Mouse (Mus musculus): ENCODE results near the gene 2210010C04Rik.
"Not testable (repeated sequence)": the region's sequence is repeated elsewhere in the genome, so short reads cannot be mapped to it uniquely, and the experiment has no call there.

The 2210010C04Rik gene

DNA sequence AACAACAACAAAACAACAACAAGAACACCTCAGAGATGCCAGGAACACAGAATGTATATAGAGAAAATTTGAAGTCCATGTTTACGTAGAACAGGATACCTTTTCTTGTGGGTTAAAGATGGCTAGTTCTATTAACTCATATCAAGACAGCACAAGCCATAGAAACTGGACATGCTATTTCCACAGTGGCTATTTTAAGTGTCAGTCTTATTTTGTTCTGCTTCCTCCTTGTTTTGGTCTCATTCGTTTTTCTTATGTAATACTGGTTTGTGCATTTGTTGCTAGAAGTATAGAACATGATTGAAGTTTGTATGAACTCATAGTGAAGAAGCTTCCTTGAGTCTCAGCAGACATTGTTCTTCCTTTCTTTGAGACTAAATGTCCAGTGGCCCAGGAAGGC lies 16.2 kb downstream of the 2210010C04Rik start:
- no peak for DNase-seq (ENCODE audit: low spot score)

DNA sequence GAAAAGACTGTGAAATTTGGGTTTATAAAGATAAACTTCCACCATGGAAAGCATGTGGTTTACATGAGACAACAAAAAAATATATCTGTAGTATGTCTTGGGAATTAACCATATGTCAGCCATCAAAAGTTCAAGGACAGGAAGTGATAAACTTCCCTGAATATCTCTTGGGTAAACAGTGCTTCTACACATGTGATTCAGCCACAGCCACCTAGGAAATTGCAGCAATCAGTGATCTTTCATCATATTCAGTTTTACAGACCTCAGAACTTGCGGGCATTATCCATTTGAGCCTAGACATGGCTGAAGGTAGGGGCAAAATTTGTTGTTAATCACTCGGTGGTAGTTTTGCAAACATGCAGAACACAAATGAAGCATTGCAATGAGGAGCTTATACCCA lies 16.7 kb downstream of the 2210010C04Rik start:
- no peak for DNase-seq (ENCODE audit: low spot score)

DNA sequence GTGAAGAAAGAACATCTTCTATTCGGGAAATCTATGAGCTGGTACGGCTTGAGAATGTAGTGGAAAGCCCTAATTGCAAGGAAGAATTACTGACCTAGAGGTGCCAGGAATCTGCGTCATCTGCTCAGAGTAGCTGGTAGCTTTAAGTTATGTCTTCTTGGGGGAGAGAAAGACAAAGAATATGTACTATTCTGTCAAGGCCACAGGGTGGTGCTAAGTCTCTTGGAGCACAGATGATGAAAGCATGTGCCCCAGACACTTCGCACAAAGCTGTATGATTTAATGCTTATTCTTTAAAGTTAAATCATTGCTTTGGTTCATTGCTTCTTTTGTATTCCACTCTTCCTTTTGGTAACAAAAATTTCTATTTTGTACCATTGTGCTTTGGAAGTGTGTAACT lies 20.2 kb downstream of the 2210010C04Rik start:
- no peak for DNase-seq (ENCODE audit: low spot score)

DNA sequence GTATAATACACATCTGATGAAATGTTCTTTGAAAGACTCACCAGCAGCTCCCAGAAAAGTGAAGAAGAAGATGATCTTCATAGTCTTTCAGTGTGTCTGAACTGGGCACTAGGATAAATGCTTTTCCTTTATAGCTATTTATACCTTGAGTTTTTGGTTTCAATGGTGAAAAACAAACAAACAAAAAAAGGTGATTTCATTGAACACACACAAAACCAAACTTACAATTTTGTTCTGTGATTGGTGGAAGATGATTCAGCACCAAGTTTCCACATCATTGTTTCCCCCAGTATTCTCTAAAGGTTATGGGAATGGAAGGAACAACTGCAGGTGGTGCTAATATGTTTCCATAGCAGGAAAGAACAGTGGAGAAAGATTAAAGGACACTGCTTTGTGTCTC lies 35.9 kb downstream of the 2210010C04Rik start, which contains the start of gene Gm2663:
TSS of gene Gm2663 (minus strand) at position 101 of the 400 bp plus-strand sequence.
- not testable (repeated sequence) for DNase-seq (ENCODE audit: low spot score)

Measured in c-Kit-positive CD71-positive TER-119-positive erythroid progenitor cells, embryonic 14.5 days (primary cell).